Mouse (Mus musculus): ENCODE measurements around the gene Amph. TPM values are rescaled to one million over a fixed set of nuclear protein-coding genes. Genes with fewer than 3 reads are reported as not detected.

Amph gene
- polyA plus RNA-seq, 1 experiment: 158 TPM

GRCm38 (mm10) chr13:19126912-19127552 is 179.0 kb downstream of the Amph start:
- H3K4me3 ChIP-seq (ENCODE audit: insufficient read depth, low read length): no peak overlapping the region
- TF ChIP-seq POLR2A (IDR thresholded peaks at IDR 0.05; ENCODE audit: extremely low read depth, insufficient read depth, low read length) (no peak), CTCF (IDR thresholded peaks at IDR 0.05; ENCODE audit: extremely low read depth, insufficient read depth, low read length) (no peak)
- H3K4me1 ChIP-seq (ENCODE audit: control insufficient read depth, insufficient read depth, low read length): no peaks in the 10 kb centered on the region
- H3K27ac ChIP-seq (ENCODE audit: insufficient read depth, low read length): no peak overlapping the region

- H3K4me1 ChIP-seq (ENCODE audit: control insufficient read depth, insufficient read depth, low read length): no peaks in the 10 kb centered on the region; the same call in 1 of the 2 replicates
- no peak overlapping the region for H3K4me3 ChIP-seq (ENCODE audit: insufficient read depth, low read length)
- no peak overlapping the region for H3K27ac ChIP-seq (ENCODE audit: insufficient read depth, low read length)
- TF ChIP-seq POLR2A (IDR thresholded peaks at IDR 0.05; ENCODE audit: extremely low read depth, insufficient read depth, low read length): no peak
- peak; percentile 64; the same call in 1 of the 2 replicates for TF ChIP-seq CTCF (IDR thresholded peaks at IDR 0.05; ENCODE audit: extremely low read depth, insufficient read depth, low read length)
These were observed 185.8 kb downstream of the Amph start for GRCm38 (mm10) chr13:19133833-19134232.

GRCm38 (mm10) chr13:19137212-19137611 is 189.2 kb downstream of the Amph start:
- H3K4me3 ChIP-seq (ENCODE audit: insufficient read depth, low read length): no peak overlapping the region
- H3K27ac ChIP-seq (ENCODE audit: insufficient read depth, low read length): no peak overlapping the region
- no peaks in the 10 kb centered on the region; the same call in 1 of the 2 replicates for H3K4me1 ChIP-seq (ENCODE audit: control insufficient read depth, insufficient read depth, low read length)
- TF ChIP-seq POLR2A (IDR thresholded peaks at IDR 0.05; ENCODE audit: extremely low read depth, insufficient read depth, low read length) (no peak), CTCF (IDR thresholded peaks at IDR 0.05; ENCODE audit: extremely low read depth, insufficient read depth, low read length) (no peak)

DNA sequence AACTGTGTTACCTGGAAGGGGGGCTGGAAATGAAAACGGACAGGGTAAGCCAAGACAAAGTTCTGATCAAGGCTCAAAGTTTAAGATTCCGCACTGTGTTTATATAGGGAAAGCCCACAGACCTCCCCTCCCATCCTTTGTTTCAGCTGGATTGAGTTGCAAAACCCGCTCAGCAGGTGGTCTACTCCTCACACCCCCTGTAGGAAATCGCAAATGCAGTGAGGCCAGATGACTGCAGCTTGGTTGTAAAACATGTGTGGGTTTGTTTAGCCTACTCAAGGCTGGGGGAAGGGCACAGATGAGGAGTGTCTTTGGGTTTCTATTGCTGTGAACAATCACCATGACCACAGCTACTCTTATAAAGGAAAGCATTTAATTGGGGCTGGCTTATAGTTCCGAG is 189.9 kb downstream of the Amph start:
- TF ChIP-seq POLR2A (IDR thresholded peaks at IDR 0.05; ENCODE audit: extremely low read depth, insufficient read depth, low read length) (no peak), CTCF (IDR thresholded peaks at IDR 0.05; ENCODE audit: extremely low read depth, insufficient read depth, low read length) (no peak)
- Histone ChIP-seq H3K4me3 (ENCODE audit: insufficient read depth, low read length) (no peak overlapping the region), H3K27ac (ENCODE audit: insufficient read depth, low read length) (no peak overlapping the region), H3K4me1 (ENCODE audit: control insufficient read depth, insufficient read depth, low read length) (no peaks in the 10 kb centered on the region; the same call in 1 of the 2 replicates)

DNA sequence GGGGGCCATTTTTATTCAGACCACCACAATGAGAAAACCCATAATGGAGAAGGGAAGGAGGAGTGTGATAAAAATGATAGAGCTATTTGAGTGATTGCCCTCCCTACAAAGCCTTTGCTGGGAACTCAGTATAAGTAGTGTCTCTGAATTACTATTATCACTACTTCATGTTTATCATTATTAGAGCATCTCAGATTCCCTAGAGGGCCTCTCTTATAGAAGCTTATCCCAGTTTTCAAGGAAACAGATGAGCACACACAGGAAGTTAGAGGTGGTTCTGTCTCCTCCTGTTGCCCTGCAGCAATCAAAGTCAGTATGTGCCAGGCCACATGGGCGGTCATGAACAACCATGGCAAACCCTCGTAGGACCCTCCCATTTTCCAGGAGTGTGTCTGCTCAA is 190.5 kb downstream of the Amph start:
- H3K27ac ChIP-seq (ENCODE audit: insufficient read depth, low read length): no peak overlapping the region
- H3K4me1 ChIP-seq (ENCODE audit: control insufficient read depth, insufficient read depth, low read length): no peaks in the 10 kb centered on the region; the same call in 1 of the 2 replicates
- TF ChIP-seq POLR2A (IDR thresholded peaks at IDR 0.05; ENCODE audit: extremely low read depth, insufficient read depth, low read length) (no peak), CTCF (IDR thresholded peaks at IDR 0.05; ENCODE audit: extremely low read depth, insufficient read depth, low read length) (no peak)
- no peak overlapping the region for H3K4me3 ChIP-seq (ENCODE audit: insufficient read depth, low read length)

GRCm38 (mm10) chr13:19139104-19139503 is 191.1 kb downstream of the Amph start:
- TF ChIP-seq CTCF (IDR thresholded peaks at IDR 0.05; ENCODE audit: extremely low read depth, insufficient read depth, low read length) (no peak), POLR2A (IDR thresholded peaks at IDR 0.05; ENCODE audit: extremely low read depth, insufficient read depth, low read length) (no peak)
- no peak overlapping the region for H3K4me3 ChIP-seq (ENCODE audit: insufficient read depth, low read length)
- no peaks in the 10 kb centered on the region for H3K4me1 ChIP-seq (ENCODE audit: control insufficient read depth, insufficient read depth, low read length)
- H3K27ac ChIP-seq (ENCODE audit: insufficient read depth, low read length): no peak overlapping the region

DNA sequence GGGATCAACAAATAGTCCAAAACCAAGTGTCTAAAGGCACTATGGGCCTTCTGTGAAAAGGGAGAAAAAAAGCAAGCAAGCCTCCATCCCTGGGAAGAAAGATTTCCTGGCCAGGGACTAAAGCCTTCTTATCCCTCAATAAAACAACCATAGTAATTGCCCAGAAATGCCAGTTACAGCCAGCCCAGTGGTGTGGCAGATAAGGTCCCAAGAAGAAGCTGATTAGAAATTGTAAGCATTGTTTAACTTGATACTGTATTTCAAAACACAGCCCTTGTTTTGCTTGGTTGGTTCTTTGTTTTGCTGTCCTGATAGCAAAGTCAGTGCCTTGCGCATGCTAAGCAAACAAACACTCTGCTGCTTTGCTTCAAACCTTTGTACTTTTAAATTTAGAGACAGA is 191.8 kb downstream of the Amph start:
- Histone ChIP-seq H3K4me3 (ENCODE audit: insufficient read depth, low read length) (no peak overlapping the region), H3K27ac (ENCODE audit: insufficient read depth, low read length) (no peak overlapping the region), H3K4me1 (ENCODE audit: control insufficient read depth, insufficient read depth, low read length) (no peaks in the 10 kb centered on the region)
- no peak for TF ChIP-seq CTCF (IDR thresholded peaks at IDR 0.05; ENCODE audit: extremely low read depth, insufficient read depth, low read length)
- no peak for TF ChIP-seq POLR2A (IDR thresholded peaks at IDR 0.05; ENCODE audit: extremely low read depth, insufficient read depth, low read length)

DNA sequence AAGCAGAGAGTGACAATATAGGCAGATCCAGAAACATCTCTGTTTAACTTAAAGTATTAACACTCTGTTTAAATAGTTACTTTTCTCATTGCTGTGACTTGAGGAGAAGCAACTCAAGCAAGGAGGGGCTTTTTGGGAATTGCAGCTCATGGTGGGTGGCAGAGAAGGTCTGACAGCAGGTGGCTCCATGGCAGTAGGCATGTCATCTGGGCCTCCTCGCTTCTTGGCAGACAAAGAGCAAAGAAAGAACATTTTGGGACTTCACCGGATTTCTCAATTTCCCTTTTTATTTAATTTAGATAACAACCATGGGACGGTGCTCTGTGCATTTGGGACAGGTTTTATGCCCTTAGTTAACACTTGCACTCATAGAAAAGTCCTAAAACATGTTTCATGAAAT is 195.8 kb downstream of the Amph start:
- Histone ChIP-seq H3K4me3 (ENCODE audit: insufficient read depth, low read length) (no peak overlapping the region), H3K27ac (ENCODE audit: insufficient read depth, low read length) (no peak overlapping the region), H3K4me1 (ENCODE audit: control insufficient read depth, insufficient read depth, low read length) (no peaks in the 10 kb centered on the region)
- no peak for TF ChIP-seq CTCF (IDR thresholded peaks at IDR 0.05; ENCODE audit: extremely low read depth, insufficient read depth, low read length)
- TF ChIP-seq POLR2A (IDR thresholded peaks at IDR 0.05; ENCODE audit: extremely low read depth, insufficient read depth, low read length): no peak

DNA sequence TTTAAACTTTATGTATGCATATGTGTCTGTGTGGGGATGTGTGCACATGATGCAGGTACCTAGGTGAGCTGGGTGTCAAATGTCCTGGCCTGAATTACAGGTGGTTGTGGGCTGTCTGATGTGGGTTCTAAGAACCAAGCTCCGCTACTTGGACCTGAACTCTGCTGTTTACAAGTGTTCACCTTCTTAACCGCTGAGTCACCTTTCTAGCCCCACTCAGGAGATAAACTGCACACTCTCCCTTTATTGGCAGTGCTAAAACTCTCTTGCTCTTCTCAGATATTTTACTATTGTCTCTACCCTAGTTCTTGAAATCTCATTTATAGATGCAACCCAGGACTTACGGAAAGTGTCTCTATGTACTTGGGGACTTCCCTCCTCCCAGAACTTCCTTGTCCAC is 199.5 kb downstream of the Amph start:
- no peak overlapping the region for H3K4me3 ChIP-seq (ENCODE audit: insufficient read depth, low read length)
- no peak overlapping the region for H3K27ac ChIP-seq (ENCODE audit: insufficient read depth, low read length)
- TF ChIP-seq POLR2A (IDR thresholded peaks at IDR 0.05; ENCODE audit: extremely low read depth, insufficient read depth, low read length) (no peak), CTCF (IDR thresholded peaks at IDR 0.05; ENCODE audit: extremely low read depth, insufficient read depth, low read length) (no peak)
- peaks cover 3% of the 10 kb centered on the region for H3K4me1 ChIP-seq (ENCODE audit: control insufficient read depth, insufficient read depth, low read length)

GRCm38 (mm10) chr13:19149574-19149973 is 201.6 kb downstream of the Amph start:
- TF ChIP-seq CTCF (IDR thresholded peaks at IDR 0.05; ENCODE audit: extremely low read depth, insufficient read depth, low read length) (no peak), POLR2A (IDR thresholded peaks at IDR 0.05; ENCODE audit: extremely low read depth, insufficient read depth, low read length) (no peak)
- H3K4me3 ChIP-seq (ENCODE audit: insufficient read depth, low read length): no peak overlapping the region
- peaks cover 3% of the 10 kb centered on the region for H3K4me1 ChIP-seq (ENCODE audit: control insufficient read depth, insufficient read depth, low read length)
- H3K27ac ChIP-seq (ENCODE audit: insufficient read depth, low read length): no peak overlapping the region

Data from cortical plate, adult 2 months (tissue).